Mouse (Mus musculus): ENCODE results near the gene Cldn9. TPM values are rescaled to one million over a fixed set of nuclear protein-coding genes. Genes with fewer than 3 reads are reported as not detected.

The Cldn9 gene
- not detected in 2 replicates for polyA plus RNA-seq (2015; fragmentation: Nextera tagmentation; extraction: Ambion mirVana)

DNA sequence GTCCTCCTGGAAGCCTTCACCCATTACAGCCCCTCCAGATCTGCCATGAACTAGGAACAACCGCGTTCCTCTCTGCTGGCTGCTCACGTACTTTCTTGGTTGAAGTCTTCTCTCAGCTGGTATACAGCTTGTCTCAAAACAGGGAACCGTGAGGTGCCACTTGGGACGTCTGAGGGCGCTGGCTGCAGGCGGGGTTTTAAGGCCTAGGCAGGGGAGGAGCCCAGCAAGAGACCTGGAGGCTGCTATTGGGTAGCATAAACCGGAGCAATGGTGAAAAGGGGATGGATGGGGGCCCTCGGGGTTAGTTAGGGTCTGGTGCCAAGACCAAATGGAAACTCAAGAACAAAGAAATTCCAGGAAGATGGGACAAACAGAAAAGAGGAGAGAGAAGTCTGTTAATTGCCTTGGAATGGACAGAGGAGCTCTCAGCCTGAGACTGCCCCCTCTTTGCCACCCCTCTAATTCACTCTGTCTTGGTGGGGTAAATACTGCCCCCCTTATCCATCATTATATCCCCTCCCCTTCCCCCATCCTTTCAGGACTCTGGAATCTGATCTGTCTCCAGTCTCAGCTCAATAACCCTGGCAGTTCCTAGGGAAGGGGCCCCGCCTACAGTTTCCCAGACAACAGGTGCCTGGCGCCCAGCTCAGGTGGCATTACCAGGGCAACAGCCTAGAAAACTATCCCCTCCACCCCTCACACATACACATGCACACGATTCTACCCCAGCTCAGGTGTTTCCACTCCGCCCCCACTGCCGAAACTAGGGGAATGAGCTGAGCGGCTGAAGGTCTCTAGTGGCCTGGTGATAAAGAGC is at the start of gene Cldn9:
Cldn9 (minus strand) TSS at position 171 of the 817 bp plus-strand sequence.

DNA sequence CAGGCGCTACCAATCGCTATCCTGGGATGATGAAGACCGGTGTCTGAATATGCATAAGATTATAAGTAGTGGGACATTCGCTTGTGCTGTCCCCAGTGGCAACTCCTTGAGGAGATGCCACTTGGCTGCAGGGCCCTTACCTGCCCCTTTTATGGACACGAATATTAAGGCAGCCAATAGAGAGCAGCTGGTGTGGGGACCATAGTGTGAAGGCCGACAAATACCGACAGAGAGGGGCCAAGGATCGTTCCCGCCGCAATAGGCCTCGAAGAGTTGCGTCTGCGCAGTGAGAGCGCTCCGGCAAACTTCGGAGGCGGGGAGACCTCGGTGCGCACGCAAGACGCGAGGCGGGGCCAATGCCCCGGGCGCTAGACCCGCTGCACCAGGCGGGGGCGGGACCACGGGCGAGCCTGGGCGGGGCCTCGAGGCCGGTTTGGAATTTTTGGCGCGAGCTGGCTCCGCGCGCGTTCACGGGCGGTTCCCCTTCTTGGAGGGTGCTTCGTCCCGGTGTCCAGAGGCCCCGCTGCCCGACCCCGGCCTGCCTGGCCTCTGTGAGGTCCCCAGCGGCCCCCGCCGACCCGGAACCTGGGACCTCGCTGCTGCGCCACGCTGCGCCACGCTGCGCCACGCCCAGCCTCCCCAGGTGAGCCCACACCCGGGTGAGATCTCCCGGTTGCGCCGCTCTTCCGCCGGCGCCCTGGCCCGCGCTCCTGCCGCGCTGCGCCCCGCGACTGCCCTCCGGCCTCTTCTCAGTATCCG is 42.4 kb upstream of the Cldn9 start, which contains the start of gene Pkmyt1:
Pkmyt1 (plus strand) TSS at position 338 of the 759 bp plus-strand sequence.

DNA sequence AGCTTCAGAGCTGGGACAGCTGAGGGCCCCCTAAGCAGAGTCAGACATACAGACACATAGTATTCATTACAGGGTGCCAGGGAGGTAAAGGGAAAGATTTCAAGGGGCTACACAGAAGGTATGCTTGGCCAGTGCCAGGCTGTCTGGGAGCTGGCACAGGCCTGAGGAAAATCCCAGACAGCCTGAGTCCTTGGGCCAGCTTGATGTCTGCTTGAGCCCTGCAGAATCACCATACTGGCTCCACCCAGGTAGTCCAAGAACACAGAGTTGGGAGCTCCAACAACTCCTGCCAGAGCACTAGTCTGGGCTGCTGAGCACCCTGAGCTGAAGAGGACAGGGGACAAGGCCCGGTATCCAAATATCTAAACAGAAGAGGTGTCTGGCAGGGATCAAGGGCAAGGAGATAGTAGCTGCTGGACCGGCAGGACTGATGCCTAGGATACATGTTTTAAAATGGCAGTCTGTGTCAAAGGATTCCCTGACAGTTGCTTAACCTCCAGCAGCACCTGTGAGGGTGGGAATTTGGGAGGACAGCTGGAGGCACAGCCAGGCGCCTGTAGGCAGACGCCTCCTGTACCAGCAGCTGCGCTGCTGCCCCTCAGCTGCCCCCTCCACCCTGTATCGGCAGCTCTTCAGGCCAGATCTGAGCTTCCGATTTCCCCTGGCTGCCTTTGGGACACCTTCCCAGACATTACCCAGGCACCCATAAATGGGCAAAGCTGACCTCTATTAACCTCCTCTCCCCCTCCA is 38.7 kb upstream of the Cldn9 start, which contains the start of gene 1520401A03Rik:
1520401A03Rik (minus strand) TSS at position 408 of the 750 bp plus-strand sequence.

DNA sequence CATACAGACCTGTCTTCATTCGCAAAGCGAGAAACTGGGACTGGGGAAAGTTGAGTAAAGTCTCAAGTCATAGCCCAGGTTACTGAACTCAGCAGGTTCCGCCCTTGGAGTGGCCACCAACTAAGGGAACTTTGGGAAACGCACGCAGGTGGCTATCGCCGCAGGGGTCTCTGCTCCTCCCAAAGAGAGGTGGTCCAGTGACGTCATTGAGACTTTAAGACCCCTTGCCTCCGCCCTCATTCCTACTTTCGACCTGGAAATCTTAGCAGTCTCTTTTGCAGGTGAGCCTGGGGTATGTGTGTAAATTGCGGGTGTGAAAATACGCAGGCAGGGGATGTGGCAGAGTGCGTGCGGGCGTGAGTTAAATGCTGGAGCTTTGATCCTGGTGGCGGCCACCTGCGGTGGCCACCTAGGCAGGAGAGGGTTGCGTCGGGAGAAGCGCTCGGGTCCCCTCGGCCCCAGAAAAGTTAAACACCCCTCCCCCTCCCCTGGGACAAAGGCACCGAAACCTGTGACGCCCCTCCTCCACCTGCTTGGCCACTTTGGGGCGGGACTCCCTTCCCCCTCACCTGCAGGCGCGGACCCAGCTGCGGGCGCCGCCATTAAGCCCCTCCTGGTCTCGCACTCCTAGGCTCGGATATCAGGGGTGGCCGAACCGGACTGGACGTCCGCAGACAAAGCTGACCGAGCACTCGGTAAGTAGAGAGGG is 4.5 kb downstream of the Cldn9 start, which contains the start of gene Cldn6:
Cldn6 (plus strand) TSS at position 123 of the 709 bp plus-strand sequence.

DNA sequence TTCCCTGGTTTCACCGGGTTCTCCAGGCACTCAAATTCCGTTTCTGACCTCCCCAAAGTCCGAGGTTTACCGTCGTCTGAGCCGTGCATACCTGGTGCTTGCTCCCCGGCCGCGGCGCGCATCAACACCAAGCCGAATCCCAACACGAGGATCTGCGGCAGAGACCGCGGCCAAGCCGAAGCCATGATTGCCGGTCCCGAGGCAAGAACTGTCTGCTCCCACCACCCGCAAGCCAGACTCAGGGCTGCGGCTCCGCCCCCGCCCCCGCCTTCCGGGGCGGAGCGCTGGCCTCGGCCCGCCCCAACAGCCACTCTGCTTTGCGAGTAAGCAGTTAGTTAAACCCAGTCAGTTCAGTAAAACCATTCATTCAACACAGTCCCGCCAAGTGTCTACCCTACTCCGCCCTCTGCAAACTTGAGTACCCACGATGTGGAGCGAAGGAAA is 6.6 kb downstream of the Cldn9 start, which contains the start of gene Tnfrsf12a:
Tnfrsf12a (minus strand) TSS at position 233 of the 444 bp plus-strand sequence.

DNA sequence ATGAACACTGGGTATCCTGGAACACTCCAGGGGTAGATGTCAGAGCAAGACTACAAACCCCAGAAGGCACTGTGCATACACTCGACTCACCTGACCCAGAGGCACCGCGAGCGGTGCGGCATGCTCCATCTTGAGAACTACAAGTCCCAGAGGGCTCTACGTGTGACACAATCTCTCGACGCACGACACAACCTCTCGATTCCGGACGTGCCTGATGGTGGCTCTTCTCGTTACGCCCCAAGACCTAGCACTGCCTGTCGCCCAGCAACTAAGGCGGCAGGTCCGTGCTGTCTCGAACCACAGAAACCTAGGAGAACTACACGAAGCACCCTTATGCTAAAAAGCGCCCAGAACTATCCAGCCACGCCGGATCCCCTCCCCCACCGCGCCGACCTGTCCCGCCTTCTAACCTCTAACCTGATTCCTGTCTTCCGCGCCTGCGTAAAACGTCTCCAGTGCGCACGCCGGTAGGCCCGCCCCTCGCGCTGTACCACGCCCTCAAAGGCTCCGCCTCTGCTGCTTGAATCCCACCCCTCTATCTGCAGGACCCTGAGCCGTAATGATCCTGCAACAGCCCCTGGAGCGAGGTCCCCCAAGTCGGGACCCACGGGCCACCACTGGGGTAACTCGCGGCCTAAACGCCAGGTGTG is 10.3 kb downstream of the Cldn9 start, which contains the start of the genes Hcfc1r1 and Thoc6:
Hcfc1r1 (plus strand) TSS at position 173 of the 650 bp plus-strand sequence.
Thoc6 (minus strand) TSS at position 459 of the 650 bp plus-strand sequence.

DNA sequence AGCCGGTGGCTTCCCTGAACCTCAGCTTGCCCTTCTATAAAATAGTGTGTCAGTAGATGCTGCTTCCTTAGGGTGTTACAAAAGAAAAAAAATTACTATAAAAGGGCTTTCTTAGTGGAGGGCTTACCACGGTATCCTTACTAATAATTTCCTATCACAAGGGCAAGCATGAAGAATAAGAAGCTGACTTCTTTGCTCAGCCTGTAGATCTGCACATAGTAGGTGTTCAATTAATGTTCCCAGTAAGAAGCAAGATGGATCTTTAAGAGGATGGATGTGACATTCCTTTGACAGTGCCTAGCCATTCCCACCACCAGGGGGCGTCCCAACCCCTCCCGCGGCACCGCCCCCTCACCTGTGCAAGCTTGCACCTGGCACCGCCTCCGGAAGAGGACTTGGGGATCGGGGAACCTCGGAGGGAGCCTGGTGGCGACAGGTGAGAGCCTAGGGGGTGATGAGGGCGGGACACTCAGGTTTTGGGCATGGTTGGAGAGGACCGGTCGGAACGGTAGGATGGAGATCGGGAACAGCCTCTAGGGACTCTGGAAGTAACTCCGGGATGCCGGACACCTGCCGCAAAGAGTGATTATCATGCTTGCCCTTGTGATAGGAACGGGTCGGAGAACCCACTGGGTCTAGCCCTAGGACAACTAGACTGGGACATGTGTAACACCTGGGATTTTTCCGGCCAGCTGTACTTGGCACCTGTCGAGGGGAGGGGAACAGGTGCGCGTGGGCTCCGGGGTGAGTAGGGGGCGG is 23.5 kb downstream of the Cldn9 start, which contains the start of gene Bicdl2:
Bicdl2 (plus strand) TSS at position 390 of the 759 bp plus-strand sequence.

DNA sequence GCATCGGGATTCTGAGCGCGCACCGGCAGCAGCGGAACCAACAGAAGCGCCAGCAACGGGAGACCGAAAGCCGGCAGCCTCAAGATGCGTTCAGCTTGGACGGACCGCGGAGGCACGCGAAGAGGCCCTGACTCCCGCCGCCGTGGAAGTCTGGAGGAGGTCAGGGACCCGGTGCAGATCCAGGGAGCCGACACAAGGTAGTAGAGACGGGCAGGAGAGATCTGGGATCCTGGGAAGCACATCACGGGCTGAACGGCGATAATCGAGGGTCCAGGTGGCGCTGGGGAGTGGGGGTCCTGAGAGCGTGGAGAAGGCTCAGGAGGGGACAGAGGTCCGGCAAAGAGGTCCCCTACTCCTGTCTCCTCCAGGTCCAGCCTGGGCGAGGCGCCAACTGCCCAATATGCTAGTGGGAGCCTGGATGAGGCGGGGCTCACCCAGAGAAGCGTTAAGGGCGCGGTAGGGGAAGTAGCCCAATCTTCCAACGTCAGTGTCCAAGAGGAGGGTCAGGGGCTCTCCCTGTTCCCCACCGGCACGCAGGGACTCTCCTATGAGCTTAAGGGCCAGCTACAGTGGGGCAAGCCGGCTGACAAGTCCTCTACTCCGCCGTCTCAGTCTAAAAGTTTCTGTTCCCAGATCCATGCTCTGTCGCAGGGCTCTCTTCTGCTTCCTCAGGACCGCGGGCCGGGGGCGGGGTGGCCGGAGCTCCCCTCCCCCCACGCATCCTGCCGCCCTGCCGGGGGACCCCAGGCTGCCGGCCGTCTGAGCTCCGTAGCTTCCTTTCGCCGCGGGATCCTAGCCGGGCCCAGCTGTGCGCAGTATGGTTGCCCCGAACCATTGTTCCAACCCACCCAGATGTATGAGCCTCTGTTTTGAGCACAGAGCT is 39.0 kb downstream of the Cldn9 start, which contains the start of gene Mmp25:
Mmp25 (minus strand) TSS at position 665 of the 883 bp plus-strand sequence.

Other genes with a start within 250 kb of the Cldn9 start
- not detected in 2 replicates for gene Vmn2r117, start 204.3 kb downstream of the Cldn9 start, polyA plus RNA-seq (2015; fragmentation: Nextera tagmentation; extraction: Ambion mirVana)
- gene Zfp213, start 119.8 kb downstream of the Cldn9 start, polyA plus RNA-seq (2015; fragmentation: Nextera tagmentation; extraction: Ambion mirVana) = 8.0 TPM in 2 replicates
- 4.9 and 5.1 TPM in 2 replicates for gene Zfp13, start 84.5 kb downstream of the Cldn9 start, polyA plus RNA-seq (2015; fragmentation: Nextera tagmentation; extraction: Ambion mirVana)
- gene Zscan10, start 83.2 kb downstream of the Cldn9 start, polyA plus RNA-seq (2015; fragmentation: Nextera tagmentation; extraction: Ambion mirVana) = not detected in 2 replicates
- 0.11 and 0.14 TPM in 2 replicates for gene Mmp25, start 38.7 kb downstream of the Cldn9 start, polyA plus RNA-seq (2015; fragmentation: Nextera tagmentation; extraction: Ambion mirVana)
- gene Bicdl2, start 23.5 kb downstream of the Cldn9 start, polyA plus RNA-seq (2015; fragmentation: Nextera tagmentation; extraction: Ambion mirVana) = 6.3 and 8.5 TPM in 2 replicates
- 272 and 288 TPM in 2 replicates for gene Hcfc1r1, start 10.4 kb downstream of the Cldn9 start, polyA plus RNA-seq (2015; fragmentation: Nextera tagmentation; extraction: Ambion mirVana)
- gene Thoc6, start 10.1 kb downstream of the Cldn9 start, polyA plus RNA-seq (2015; fragmentation: Nextera tagmentation; extraction: Ambion mirVana) = 18.7 and 18.8 TPM in 2 replicates
- gene Tnfrsf12a, start 6.6 kb downstream of the Cldn9 start, polyA plus RNA-seq (2015; fragmentation: Nextera tagmentation; extraction: Ambion mirVana) = 82.9 and 116 TPM in 2 replicates
- 0.15 and 0.33 TPM in 2 replicates for gene Cldn6, start 4.8 kb downstream of the Cldn9 start, polyA plus RNA-seq (2015; fragmentation: Nextera tagmentation; extraction: Ambion mirVana)
- gene 1520401A03Rik, start 38.8 kb upstream of the Cldn9 start, polyA plus RNA-seq (2015; fragmentation: Nextera tagmentation; extraction: Ambion mirVana) = 0.04 TPM in 1 of 2 replicates, not detected in the other
- 19.7 and 21.9 TPM in 2 replicates for gene Pkmyt1, start 42.3 kb upstream of the Cldn9 start, polyA plus RNA-seq (2015; fragmentation: Nextera tagmentation; extraction: Ambion mirVana)
- 21.7 and 28.3 TPM in 2 replicates for gene Paqr4, start 56.8 kb upstream of the Cldn9 start, polyA plus RNA-seq (2015; fragmentation: Nextera tagmentation; extraction: Ambion mirVana)
- gene Kremen2, start 61.8 kb upstream of the Cldn9 start, polyA plus RNA-seq (2015; fragmentation: Nextera tagmentation; extraction: Ambion mirVana) = 0.07 and 0.13 TPM in 2 replicates
- gene Flywch1, start 87.6 kb upstream of the Cldn9 start, polyA plus RNA-seq (2015; fragmentation: Nextera tagmentation; extraction: Ambion mirVana) = 26.5 and 28.3 TPM in 2 replicates
- 11.5 and 14.0 TPM in 2 replicates for gene Flywch2, start 102.1 kb upstream of the Cldn9 start, polyA plus RNA-seq (2015; fragmentation: Nextera tagmentation; extraction: Ambion mirVana)
- gene Srrm2, start 106.5 kb upstream of the Cldn9 start, polyA plus RNA-seq (2015; fragmentation: Nextera tagmentation; extraction: Ambion mirVana) = 230 and 239 TPM in 2 replicates
- 1,134 TPM in 2 replicates for gene Elob, start 145.1 kb upstream of the Cldn9 start, polyA plus RNA-seq (2015; fragmentation: Nextera tagmentation; extraction: Ambion mirVana)
- not detected in 2 replicates for gene Prss33, start 152.0 kb upstream of the Cldn9 start, polyA plus RNA-seq (2015; fragmentation: Nextera tagmentation; extraction: Ambion mirVana)
- 1.1 and 1.5 TPM in 2 replicates for gene Prss32, start 159.8 kb upstream of the Cldn9 start, polyA plus RNA-seq (2015; fragmentation: Nextera tagmentation; extraction: Ambion mirVana)
- 0.12 TPM in 1 of 2 replicates, not detected in the other for gene Prss41, start 160.1 kb upstream of the Cldn9 start, polyA plus RNA-seq (2015; fragmentation: Nextera tagmentation; extraction: Ambion mirVana)
- not detected in 2 replicates for gene Prss21, start 184.0 kb upstream of the Cldn9 start, polyA plus RNA-seq (2015; fragmentation: Nextera tagmentation; extraction: Ambion mirVana)
- gene Dcpp1, start 196.8 kb upstream of the Cldn9 start, polyA plus RNA-seq (2015; fragmentation: Nextera tagmentation; extraction: Ambion mirVana) = not detected in 2 replicates
- not detected in 2 replicates for gene Dcpp2, start 196.9 kb upstream of the Cldn9 start, polyA plus RNA-seq (2015; fragmentation: Nextera tagmentation; extraction: Ambion mirVana)
- not detected in 2 replicates for gene Dcpp3, start 233.4 kb upstream of the Cldn9 start, polyA plus RNA-seq (2015; fragmentation: Nextera tagmentation; extraction: Ambion mirVana)

Measured in urinary bladder, postnatal 0 days (tissue).